Mouse (Mus musculus) hindbrain, embryonic 10.5 days (tissue): ENCODE results near the gene Myo10. TPM values are rescaled to one million over a fixed set of nuclear protein-coding genes. Genes with fewer than 3 reads are reported as not detected.

Source experiments
- DNase-seq: peaks from one replicate; pipeline ENCODE4 v3.0.0-alpha.2; 2017; ENCODE audit warnings: low spot score
- H3K27ac ChIP-seq: fragments of 300-500 bp; sonication (generic); 2 replicates; pipeline ENCODE4 v1.5.1; 2016; ENCODE audit warnings: mild to moderate bottlenecking, moderate library complexity
- H3K27me3 ChIP-seq: fragments of 300-500 bp; sonication (generic); 2 replicates; pipeline ENCODE4 v1.6.1; 2016; ENCODE audit warnings: mild to moderate bottlenecking; ENCODE audit not compliant: poor library complexity, insufficient read depth, severe bottlenecking
- H3K36me3 ChIP-seq: fragments of 300-500 bp; sonication (generic); 2 replicates; pipeline ENCODE4 v1.6.1; 2016; ENCODE audit warnings: mild to moderate bottlenecking, moderate library complexity
- H3K4me1 ChIP-seq: fragments of 300-500 bp; sonication (generic); replicated peaks from 2 replicates; pipeline ENCODE4 v1.6.1; 2016; ENCODE audit warnings: mild to moderate bottlenecking
- H3K4me3 ChIP-seq: fragments of 300-500 bp; sonication (generic); 2 replicates; pipeline ENCODE4 v1.5.1; 2016; ENCODE audit warnings: mild to moderate bottlenecking, moderate library complexity
- H3K9me3 ChIP-seq: fragments of 300-500 bp; sonication (generic); 2 replicates; pipeline ENCODE4 v1.6.1; 2016; ENCODE audit warnings: mild to moderate bottlenecking, moderate library complexity
- WGBS: fragments of 180-500 bp; shearing (Covaris S2); methylation state at CpG from one replicate; pipeline ENCODE4 v1.1.7; 2016; 5-methylcytosine and 5-hydroxymethylcytosine counted together
- polyA plus RNA-seq: library from polyadenylated mRNA; unstranded; fragments of >200 nt; fragmentation: Nextera tagmentation; extraction: Ambion mirVana; gene quantifications from 2 replicates; pipeline ENCODE4 v1.2.1, GENCODE M21; 2016

Myo10 gene
- polyA plus RNA-seq, 1 experiment from 2014 or later = 41.8 TPM

DNA sequence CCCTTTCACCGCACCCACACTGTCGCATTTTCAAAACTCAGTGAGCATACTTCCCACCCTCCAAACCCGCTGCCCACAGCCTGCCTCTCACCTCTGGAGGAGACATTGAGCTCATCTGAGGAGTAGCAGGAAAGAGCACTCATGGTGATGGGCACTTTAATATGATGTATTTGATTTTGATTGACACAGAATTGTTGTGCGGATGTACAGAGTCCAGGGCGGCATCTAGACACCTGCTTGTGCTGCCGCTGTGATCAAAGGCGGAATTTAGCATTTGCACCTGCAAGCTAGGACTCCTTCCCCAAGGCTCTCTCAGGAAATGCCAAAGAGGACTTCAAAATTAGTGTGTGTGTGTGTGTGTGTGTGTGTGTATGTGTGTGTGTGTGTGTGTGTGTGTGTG is 31.4 kb upstream of the Myo10 start:
- no peak for DNase-seq
- WGBS = 83% methylated on average over 7 of the region's 7 CpGs

GRCm38 (mm10) chr15:25591964-25592363 is 30.4 kb upstream of the Myo10 start:
- Histone ChIP-seq H3K27me3 (no peaks in the 10 kb centered on the region), H3K27ac (no peak overlapping the region), H3K36me3 (no peaks in the 10 kb centered on the region), H3K9me3 (no peaks in the 10 kb centered on the region), H3K4me1 (no peaks in the 10 kb centered on the region; the same call in none of the 2 replicates), H3K4me3 (no peak overlapping the region)
- 81% methylated on average over 4 of the region's 4 CpGs for WGBS
- no peak for DNase-seq

More for the DNA sequence above, 31.4 kb upstream of the Myo10 start:
- Histone ChIP-seq H3K27ac (no peak overlapping the region), H3K9me3 (no peaks in the 10 kb centered on the region), H3K27me3 (no peaks in the 10 kb centered on the region), H3K36me3 (no peaks in the 10 kb centered on the region), H3K4me3 (no peak overlapping the region), H3K4me1 (peaks cover 2% of the 10 kb centered on the region)

- no peak overlapping the region for H3K4me3 ChIP-seq
- H3K4me1 ChIP-seq = no peaks in the 10 kb centered on the region; the same call in none of the 2 replicates
- no peaks in the 10 kb centered on the region for H3K9me3 ChIP-seq
- WGBS = 32% methylated on average over 7 of the region's 7 CpGs
- no peaks in the 10 kb centered on the region for H3K27me3 ChIP-seq
- no peak overlapping the region for H3K27ac ChIP-seq
- no peak for DNase-seq
- H3K36me3 ChIP-seq = no peaks in the 10 kb centered on the region
Observed at GRCm38 (mm10) chr15:25593469-25594150, 28.7 kb upstream of the Myo10 start.

GRCm38 (mm10) chr15:25598313-25598712 is 24.0 kb upstream of the Myo10 start:
- H3K36me3 ChIP-seq = no peaks in the 10 kb centered on the region
- H3K27me3 ChIP-seq = no peaks in the 10 kb centered on the region
- no peak overlapping the region for H3K27ac ChIP-seq
- H3K4me1 ChIP-seq = peaks cover 4% of the 10 kb centered on the region; the same call in 1 of the 2 replicates
- H3K4me3 ChIP-seq = no peak overlapping the region
- no peak for DNase-seq
- H3K9me3 ChIP-seq = no peaks in the 10 kb centered on the region
- WGBS = 90% methylated on average over 5 of the region's 5 CpGs

DNA sequence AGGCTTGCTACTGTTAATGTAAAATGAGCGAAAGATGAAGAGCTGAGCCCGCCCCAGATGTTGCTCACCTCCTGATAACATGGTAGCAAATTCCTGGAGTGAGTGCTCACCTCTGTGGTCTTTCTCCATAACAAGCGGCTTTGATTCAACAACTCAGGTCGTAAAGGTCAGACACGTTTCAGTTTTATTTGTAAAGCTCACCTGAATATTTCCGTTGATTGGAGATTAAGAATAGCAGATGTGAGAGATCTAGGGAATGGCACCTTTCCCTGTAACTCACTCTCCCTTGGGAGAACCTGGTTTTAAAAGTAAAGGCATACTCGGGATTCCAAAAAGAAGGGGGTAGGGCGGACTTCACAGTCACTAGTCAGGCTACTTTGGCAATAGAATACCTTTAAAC is 20.0 kb upstream of the Myo10 start:
- no peak overlapping the region for H3K27ac ChIP-seq
- WGBS = 76% methylated on average over 8 of the region's 8 CpGs
- no peaks in the 10 kb centered on the region for H3K9me3 ChIP-seq

DNA sequence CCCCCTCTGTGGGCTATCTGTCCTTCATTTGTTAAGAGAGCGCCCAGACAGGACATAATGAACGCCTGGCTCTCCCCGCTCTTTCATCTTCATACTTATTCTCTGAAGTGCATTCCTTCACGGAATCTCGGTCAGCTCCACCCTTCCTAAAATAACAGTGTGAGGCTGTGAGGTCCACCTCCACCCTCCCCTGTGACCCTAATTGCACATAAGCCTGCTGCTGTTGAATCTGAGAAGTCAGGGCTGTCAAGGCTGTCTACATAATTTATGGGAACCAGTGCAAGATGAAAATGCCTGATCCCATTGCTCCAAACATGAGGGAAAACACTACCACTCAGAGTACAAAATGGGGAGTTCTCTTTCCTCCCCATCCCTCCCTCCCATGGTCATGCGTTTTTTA is 19.0 kb upstream of the Myo10 start:
- Histone ChIP-seq H3K4me3 (no peak overlapping the region), H3K36me3 (no peaks in the 10 kb centered on the region), H3K27ac (no peak overlapping the region), H3K4me1 (peaks cover 20% of the 10 kb centered on the region), H3K27me3 (no peaks in the 10 kb centered on the region), H3K9me3 (no peaks in the 10 kb centered on the region)
- no peak for DNase-seq
- 48% methylated on average over 6 of the region's 6 CpGs for WGBS

More for the DNA sequence above, 20.0 kb upstream of the Myo10 start:
- no peaks in the 10 kb centered on the region for H3K27me3 ChIP-seq
- H3K4me1 ChIP-seq = peaks cover 14% of the 10 kb centered on the region
- DNase-seq = no peak
- H3K36me3 ChIP-seq = no peaks in the 10 kb centered on the region
- H3K4me3 ChIP-seq = no peak overlapping the region

DNA sequence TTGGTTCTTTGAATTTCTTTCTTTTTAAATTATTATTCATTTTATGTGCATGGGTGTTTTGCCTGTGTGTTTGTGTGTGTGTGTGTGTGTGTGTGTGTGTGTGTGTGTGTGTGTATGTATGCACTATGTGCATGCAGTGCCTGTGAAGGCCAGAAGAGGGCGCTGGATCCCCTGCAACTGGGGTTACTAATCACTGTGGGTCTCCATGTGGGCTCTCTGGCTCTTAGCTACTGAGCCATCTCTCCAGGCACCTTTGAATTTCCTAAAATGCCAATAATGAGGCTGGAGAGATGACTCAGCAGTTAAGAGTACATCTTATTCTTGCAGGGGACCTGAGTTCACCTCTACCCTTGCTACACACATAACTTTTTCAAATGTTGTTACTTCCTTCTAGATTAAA is 18.1 kb upstream of the Myo10 start:
- no peaks in the 10 kb centered on the region for H3K36me3 ChIP-seq
- no peaks in the 10 kb centered on the region for H3K9me3 ChIP-seq
- H3K4me1 ChIP-seq = peaks cover 20% of the 10 kb centered on the region
- no peak overlapping the region for H3K4me3 ChIP-seq
- H3K27me3 ChIP-seq = no peaks in the 10 kb centered on the region
- no peak overlapping the region for H3K27ac ChIP-seq
- DNase-seq = no peak
- 63% methylated on average over 1 of the region's 1 CpGs for WGBS

GRCm38 (mm10) chr15:25605376-25605775 is 16.9 kb upstream of the Myo10 start:
- Histone ChIP-seq H3K36me3 (no peaks in the 10 kb centered on the region), H3K4me3 (no peak overlapping the region), H3K4me1 (peaks cover 20% of the 10 kb centered on the region), H3K27me3 (no peaks in the 10 kb centered on the region), H3K27ac (no peak overlapping the region), H3K9me3 (no peaks in the 10 kb centered on the region)
- 80% methylated on average over 4 of the region's 4 CpGs for WGBS
- DNase-seq = no peak

GRCm38 (mm10) chr15:25608742-25609141 is 13.6 kb upstream of the Myo10 start:
- Histone ChIP-seq H3K9me3 (no peaks in the 10 kb centered on the region), H3K27me3 (no peaks in the 10 kb centered on the region), H3K4me3 (no peak overlapping the region), H3K36me3 (no peaks in the 10 kb centered on the region), H3K27ac (no peak overlapping the region), H3K4me1 (peaks cover 18% of the 10 kb centered on the region)
- no peak for DNase-seq
- 77% methylated on average over 3 of the region's 3 CpGs for WGBS

DNA sequence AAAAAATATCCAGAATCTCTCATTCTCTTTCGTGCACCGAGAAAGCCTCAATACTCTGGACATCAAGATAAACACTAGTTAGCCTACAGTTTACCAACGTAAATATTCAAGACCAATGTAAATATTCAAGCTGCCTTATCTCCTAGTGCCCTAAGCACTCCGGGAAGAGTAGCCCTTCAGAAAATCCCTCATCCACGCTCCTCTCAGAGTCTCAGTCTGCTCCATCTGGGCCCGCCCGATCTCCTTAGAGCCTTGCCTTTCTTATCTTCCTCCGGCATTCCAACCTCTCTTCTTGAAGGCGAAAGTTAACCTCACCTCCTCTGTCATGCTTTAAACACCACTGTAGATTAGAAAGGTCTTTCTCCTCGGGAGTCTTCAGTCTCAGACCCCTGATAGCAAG is 13.1 kb upstream of the Myo10 start:
- H3K4me1 ChIP-seq = peaks cover 18% of the 10 kb centered on the region
- no peak overlapping the region for H3K27ac ChIP-seq
- 81% methylated on average over 10 of the region's 10 CpGs for WGBS
- no peaks in the 10 kb centered on the region for H3K36me3 ChIP-seq
- no peaks in the 10 kb centered on the region for H3K9me3 ChIP-seq
- no peak overlapping the region for H3K4me3 ChIP-seq
- H3K27me3 ChIP-seq = no peaks in the 10 kb centered on the region
- DNase-seq = no peak

DNA sequence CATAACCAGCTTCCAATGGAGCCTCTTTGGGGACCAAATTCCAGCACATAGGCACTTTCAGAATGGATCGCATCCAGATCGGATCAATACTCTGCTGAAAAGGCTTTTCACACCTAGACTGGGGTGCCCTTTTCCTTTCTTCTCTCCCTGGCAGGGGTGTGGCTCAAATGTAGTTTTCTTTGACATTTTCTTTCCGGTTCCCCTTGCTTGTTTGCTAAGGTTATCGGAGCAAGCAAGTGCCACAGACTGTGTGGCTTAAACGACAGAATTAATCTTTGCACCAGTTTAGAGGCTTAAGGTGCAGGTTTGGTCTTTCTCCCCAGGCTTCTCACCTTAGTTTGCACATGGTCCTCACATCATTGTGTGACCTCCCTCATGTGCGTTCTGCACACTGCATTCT is 11.1 kb upstream of the Myo10 start:
- Histone ChIP-seq H3K9me3 (no peaks in the 10 kb centered on the region), H3K4me3 (no peak overlapping the region), H3K4me1 (peaks cover 18% of the 10 kb centered on the region), H3K36me3 (no peaks in the 10 kb centered on the region), H3K27me3 (no peaks in the 10 kb centered on the region), H3K27ac (no peak overlapping the region)
- DNase-seq = no peak
- WGBS = 77% methylated on average over 6 of the region's 6 CpGs

- Histone ChIP-seq H3K4me3 (no peak overlapping the region), H3K27ac (no peak overlapping the region), H3K36me3 (no peaks in the 10 kb centered on the region), H3K9me3 (no peaks in the 10 kb centered on the region), H3K4me1 (peaks cover 30% of the 10 kb centered on the region), H3K27me3 (peaks cover 16% of the 10 kb centered on the region)
- WGBS = 77% methylated on average over 4 of the region's 4 CpGs
- no peak for DNase-seq
Observed at GRCm38 (mm10) chr15:25620560-25620959, 1.8 kb upstream of the Myo10 start.

DNA sequence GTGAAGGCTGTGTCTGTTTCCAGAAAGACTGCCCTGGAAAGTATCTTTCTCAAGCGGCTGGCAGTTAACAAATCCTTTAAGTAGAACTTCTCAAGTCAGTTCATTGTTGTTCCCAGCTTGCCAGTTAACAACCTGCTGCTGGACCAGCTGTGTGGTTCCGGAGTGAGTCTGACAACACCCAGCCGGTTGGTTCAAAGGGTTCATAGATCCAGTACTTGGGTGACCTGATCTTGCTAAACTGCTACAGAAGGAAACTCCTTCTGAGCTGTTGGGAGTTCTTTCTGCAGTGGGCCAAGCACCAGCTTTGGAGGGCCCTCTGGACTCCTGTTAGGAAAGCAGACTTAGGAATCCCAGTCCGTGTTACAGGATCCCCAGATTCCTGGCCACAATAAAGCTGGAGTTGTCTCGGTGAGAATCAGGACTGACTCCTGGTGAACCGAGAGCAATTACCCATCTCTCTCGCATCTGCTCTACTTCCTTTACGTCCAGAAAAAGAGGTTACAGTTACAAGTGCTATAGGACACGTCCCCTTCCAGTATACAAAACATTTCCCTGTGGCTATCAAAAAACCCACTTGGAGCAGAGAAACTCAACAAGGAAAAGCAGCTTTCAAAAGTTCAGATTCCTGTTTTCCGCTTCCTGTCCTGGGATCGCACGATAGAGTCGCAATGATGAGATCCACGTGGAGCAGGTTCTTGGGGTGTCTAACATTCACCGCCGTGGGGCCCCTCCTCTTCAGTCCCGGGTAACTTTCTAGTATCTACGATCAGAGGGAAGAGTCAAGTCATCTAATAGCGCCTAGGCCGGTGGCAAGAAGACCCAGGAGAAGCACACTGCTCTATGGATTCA is 750 bp upstream of the Myo10 start:
- Histone ChIP-seq H3K36me3 (no peaks in the 10 kb centered on the region), H3K4me3 (peak overlapping the region; percentile 94), H3K27ac (peak overlapping the region; percentile 95), H3K9me3 (no peaks in the 10 kb centered on the region), H3K4me1 (peaks cover 38% of the 10 kb centered on the region), H3K27me3 (peaks cover 16% of the 10 kb centered on the region)
- no peak for DNase-seq
- WGBS = 5% methylated on average over 20 of the region's 20 CpGs
